Mouse (Mus musculus) stomach, postnatal 0 days (tissue): ENCODE measurements around the gene Nrf1.

Experiments
- CTCF ChIP-seq: IDR thresholded peaks from 2 replicates; pipeline ENCODE4 v1.5.1; 2016; ENCODE audit warnings: antibody characterized with exemption, low read depth, mild to moderate bottlenecking, moderate library complexity
- EP300 ChIP-seq: optimal IDR thresholded peaks from 2 replicates; pipeline ENCODE3; 2016; ENCODE audit warnings: antibody characterized with exemption

GRCm38 (mm10) chr6:30112349-30113132, 64.8 kb downstream of the Nrf1 start:
- TF ChIP-seq CTCF (peak; percentile 36), EP300 (no peak)
